Mouse (Mus musculus): ENCODE results near the gene Tsc22d4.
A peak's percentile ranks its signal among the peaks of the same experiment; 100 is the strongest.

DNA sequence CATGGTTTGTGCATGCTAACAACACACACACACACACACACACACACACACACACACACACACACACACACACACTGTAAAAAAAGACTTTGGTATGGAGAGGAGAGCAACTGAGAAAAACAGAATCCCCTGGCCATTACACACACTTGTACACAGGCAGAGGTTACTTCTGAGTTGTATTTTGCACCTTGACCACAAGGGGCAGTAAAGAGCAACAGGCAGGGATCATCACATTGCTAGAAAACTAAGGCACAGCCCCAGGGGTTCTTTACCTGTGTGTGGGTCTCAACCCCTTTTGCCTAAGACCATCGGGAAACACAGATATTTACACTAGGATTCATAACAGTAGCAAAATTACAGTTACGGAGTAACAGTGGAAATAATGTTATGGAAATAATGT, 25.2 kb downstream of the Tsc22d4 start:
- TF ChIP-seq CTCF (IDR thresholded peaks at IDR 0.05; ENCODE audit: low read depth) (peak; percentile 94), EP300 (IDR thresholded peaks at IDR 0.05; ENCODE audit: low read depth) (no peak)
